Mouse (Mus musculus): ENCODE data around the gene Lrch1.

The Lrch1 gene

DNA sequence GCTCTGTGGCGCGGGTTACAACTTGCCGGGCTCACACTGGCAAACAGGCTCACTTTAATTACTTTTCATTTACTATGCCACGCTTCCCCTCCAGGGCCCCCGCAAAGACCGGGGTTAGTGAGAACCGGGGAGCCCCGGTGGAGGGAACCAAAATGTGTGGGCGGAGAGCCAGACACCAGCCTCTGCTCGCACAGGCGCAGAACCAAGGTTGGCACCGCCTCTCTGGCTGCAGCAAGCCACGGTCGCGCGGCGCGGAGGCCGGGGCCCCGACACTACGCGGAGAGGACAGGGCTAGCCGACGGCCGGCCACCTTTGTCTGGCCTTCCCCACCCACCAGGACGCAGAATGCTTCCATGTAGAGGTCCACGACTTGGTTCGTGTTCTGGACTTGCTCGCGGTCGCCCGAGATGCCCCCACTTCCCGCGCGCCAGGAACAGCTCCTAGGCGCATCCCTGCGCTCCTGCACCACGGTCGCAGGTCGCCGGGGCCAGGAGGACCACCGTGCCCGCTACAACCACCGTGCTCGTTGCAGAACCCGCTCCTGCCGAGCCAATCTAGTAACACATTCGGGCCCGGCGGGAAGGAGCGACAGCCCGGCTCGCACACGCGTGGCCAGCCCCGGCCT, 813 bp downstream of the Lrch1 start:
- DNase-seq (ENCODE audit: low spot score) = peak; percentile 86

- DNase-seq (ENCODE audit: low spot score) = peak; percentile 72
Measured at GRCm38 (mm10) chr14:74946321-74946750, 1.3 kb downstream of the Lrch1 start.

- DNase-seq (ENCODE audit: low spot score) = peak; percentile 23
Measured at GRCm38 (mm10) chr14:74945266-74946215, 2.1 kb downstream of the Lrch1 start.

DNA sequence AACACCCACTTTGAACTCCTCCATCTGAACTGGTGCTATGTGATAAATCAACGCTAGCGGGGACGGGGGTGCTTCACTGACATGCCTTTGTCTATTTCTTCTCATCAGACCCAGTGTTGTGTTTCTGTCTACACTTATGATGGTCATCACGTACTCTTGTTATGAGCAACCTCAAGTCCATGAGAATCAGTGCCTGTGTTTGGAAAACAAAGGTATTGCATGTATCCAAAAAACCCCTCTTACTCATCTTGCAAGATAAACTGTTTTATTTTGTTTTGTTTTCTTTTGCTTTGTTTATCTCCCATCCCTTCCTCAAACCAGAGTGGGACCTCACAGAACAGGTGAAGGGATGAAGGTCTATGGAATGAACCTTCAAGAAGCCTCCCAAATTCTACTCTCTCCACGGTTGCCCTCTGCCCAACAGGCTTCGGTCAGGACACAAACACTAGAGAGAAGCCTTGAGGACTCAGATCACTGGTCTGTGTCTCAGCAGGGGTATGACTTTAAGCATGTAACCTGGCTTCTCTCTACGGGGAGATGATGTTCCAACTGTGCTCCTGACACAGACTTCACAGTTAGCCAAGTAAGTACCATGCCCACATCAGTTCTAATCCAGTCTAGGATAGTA, 3.4 kb downstream of the Lrch1 start:
- DNase-seq (ENCODE audit: low spot score) = no peak

DNA sequence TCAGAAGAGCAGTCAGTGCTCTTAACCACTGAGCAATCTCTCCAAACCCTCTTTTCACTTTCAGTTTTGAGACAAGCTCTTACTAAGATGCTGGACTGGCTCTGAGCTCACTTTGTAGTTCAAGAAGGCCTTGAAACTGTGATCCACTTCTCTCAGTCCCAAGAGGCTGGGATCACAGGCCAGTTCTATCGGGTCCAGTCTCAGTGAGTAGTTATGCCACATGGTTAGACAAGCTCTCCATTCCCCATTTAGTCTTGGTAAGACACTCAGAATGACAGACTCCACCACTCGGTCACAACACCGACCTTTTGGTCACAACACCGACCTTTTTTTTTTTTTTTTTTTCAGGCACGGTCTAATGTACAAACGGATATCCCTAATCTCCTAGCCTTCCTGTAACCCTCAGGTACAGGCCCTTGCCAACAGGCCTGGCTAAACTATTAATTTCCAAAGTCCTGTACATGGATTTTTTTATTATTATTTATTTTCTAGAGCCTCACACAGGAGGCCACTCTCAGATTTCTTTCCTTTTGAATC, 4.0 kb downstream of the Lrch1 start:
- no peak for DNase-seq (ENCODE audit: low spot score)

DNA sequence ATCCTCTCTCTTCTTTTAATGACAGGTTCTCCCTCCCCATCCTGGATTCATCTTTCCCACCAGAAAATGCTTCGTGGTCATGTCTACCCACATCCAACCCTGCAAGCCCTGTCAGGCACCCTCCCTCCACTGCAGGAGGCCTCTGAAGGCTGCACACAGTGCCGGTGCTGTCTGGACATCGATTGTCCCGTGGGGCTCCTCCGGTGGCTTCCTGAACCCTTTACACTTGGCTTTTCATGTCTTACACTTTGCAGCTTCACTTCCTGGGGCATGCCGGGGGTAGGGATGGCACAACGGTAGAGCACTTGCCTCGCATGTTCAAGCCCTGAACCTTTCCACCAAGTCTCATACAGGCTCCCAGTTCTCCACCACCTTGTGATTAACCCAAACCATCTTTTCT, 4.7 kb downstream of the Lrch1 start:
- DNase-seq (ENCODE audit: low spot score) = no peak

- no peak for DNase-seq (ENCODE audit: low spot score)
Measured at GRCm38 (mm10) chr14:74941591-74941990, 6.1 kb downstream of the Lrch1 start.

DNA sequence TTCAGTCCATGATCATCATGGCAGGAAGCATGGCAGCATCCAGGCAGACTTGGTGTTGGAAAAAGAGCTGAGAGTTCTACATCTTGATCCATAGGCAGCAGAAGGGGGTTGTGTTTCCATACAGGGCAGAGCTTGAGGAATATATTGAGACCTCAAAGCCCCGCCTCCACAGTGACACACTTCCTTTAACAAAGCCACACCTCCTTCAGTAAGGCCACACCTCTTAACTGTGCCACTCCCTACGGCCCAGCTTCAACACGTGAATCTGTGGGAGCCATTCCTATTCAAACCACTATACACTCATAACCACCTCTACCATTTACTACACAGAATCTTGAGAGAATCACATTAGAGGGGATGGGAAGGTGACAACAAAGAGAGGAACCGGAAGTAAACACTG, 6.9 kb downstream of the Lrch1 start:
- no peak for DNase-seq (ENCODE audit: low spot score)

DNA sequence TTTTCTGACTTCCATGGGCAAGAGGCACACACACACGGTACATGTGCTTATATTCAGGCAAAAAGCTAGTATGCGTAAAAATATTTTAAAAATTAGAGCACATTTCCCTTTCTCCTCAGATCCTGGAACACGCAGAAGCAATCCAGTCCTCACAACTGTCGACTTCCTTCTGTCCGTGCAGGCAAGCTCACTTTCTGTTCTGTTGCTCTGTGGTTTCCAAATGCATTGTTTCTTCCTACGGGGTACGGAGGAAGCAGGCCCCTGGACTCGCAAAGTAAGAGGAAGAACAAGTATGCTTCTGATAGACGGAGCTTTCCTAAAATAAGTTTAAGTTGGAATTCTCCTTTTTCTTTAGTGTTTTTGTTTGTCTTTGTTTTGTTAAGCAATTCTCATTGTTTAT, 8.3 kb downstream of the Lrch1 start:
- peak; percentile 35 for DNase-seq (ENCODE audit: low spot score)

DNA sequence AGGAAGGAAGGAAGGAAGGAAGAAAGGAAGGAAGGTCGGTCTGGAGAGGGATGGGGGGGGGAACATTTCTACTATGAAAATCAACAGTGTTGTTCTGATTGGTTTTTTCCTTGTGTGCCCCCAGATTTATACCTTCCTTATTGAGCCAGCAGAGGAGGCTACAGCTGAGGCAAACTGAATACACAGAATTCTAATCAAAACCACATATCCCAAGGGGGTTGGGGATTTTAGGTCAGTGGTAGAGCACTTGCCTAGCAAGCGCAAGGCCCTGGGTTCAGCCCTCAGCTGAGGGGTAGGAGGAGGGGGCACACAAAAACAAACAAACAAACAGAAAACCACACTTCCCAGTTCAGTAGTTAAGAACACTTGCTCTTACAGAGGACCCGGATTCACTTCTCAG, 8.8 kb downstream of the Lrch1 start:
- DNase-seq (ENCODE audit: low spot score) = no peak

- peak; percentile 47 for DNase-seq (ENCODE audit: low spot score)
Measured at GRCm38 (mm10) chr14:74936557-74937261, 11.0 kb downstream of the Lrch1 start.

- DNase-seq (ENCODE audit: low spot score) = no peak
Measured at GRCm38 (mm10) chr14:74935111-74935510, 12.6 kb downstream of the Lrch1 start.

DNA sequence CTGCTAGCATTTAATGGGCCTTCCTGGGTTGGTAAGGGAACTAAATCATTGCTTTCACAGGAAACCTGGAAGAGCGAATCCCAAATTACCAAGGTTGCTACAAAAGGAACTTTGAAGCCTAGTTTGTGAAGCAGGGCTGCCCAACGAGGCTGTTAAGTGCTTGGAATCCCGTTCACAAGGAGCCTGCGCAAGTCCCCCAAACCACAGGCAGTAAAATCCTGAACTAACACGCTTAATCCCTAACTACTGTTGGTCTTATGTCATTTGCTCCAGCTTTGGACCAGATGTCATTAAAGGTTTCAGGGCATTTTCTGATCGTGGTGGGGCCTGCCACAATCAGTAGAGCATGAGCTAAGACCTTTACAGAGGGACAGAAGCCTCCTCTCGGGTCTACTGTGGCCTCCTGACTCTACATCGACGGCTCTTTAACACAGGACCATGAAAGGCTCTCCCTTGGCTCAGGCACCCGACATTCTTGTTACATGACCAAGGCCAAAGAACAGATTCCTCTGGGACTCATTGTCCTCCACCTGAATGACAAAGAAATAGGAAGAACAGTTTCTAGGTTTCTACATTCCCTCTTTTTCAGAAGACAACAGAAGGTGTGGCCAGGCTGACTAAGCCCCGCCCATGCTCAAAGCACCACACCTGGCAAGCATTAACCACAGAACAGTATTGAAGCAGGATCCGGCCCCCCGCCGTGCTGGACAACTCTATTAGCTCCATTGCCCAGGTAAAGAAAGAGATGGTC, 13.5 kb downstream of the Lrch1 start:
- DNase-seq (ENCODE audit: low spot score) = no peak

- no peak for DNase-seq (ENCODE audit: low spot score)
Measured at GRCm38 (mm10) chr14:74929739-74930138, 17.9 kb downstream of the Lrch1 start.

DNA sequence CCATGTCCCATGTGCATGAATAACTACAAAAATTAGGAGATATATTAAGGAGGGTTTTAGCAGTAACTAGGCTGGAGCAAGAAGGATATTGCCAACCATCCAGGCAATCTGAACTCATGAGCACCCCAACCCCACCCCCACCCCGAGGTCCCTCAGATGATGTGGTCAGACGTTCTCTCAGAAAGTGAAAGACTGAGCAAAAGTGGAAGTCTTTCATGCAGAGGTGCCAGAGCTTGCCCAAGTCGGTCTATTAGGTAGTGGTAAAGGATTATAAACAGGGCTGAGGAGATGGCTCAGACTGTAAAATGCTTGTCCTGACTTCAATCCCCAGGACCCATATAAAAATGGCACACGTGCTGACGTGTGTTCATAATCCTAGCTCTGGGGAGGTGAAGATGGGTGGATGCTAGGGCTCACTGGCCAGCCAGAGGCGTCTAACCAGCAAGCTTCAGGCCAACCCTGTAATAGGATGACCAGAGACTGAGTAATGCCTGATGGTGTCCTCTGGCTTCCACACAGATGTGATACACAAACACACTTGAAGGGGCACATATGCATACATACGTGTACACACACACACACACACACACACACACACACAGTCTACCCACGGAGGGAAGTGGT, 18.8 kb downstream of the Lrch1 start:
- no peak for DNase-seq (ENCODE audit: low spot score)

DNA sequence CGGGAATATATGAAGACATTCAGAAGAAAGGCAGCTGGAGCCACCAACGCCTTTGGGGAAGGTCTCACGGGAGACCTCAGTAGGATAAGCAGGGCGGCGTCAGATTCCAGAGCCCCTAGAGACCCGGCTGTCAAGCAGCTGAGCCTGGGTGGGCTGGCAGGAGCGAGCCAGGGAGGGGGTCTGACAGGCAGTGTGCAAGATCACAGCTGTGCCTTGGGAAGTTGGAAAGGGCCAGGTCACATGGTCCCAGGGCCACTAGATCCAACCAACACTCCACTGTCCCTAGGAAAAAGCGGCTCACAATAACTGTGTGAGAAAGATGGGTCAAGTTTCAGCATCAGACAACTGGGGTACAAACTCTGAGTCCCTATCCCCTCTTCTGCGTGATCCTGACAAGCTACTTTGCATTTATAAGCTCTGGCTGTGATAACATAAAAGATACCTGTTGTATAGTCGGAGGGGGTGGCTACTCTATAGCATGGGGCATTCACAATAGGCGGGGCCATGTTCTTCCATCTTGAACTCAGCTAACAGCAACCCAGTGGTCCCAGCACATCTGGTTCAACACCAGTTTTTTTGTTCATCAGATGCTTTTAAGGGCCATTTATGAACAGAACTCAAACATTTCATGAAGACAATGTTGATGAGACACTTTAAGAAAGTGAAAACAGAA, 20.6 kb downstream of the Lrch1 start:
- no peak for DNase-seq (ENCODE audit: low spot score)

DNA sequence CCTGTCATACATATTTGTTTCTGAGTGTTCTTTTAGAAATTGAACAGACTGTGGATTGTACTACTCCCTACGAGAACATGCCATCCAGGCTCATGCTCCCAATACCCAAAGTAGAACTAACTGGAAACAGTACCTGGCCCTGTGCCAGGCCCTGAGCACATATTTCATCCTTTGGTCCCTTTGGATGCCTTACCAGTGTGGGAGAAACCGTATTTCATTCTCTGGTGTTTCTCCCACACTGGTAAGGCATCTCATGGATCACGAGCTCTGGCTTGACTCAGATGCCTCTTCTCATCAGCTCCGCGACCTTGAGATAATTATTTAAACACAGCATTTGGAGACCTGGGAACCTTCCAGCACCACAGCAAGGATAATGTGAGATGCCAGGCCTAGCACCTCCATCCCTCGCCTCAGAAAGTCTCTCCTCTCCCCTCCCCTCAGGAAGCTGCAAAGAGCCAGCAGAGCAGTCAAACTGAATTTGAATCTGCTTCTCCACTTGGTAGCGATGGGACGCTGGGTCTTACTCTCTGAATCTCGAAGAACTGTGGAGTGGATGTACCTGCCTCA, 21.6 kb downstream of the Lrch1 start:
- no peak for DNase-seq (ENCODE audit: low spot score)

DNA sequence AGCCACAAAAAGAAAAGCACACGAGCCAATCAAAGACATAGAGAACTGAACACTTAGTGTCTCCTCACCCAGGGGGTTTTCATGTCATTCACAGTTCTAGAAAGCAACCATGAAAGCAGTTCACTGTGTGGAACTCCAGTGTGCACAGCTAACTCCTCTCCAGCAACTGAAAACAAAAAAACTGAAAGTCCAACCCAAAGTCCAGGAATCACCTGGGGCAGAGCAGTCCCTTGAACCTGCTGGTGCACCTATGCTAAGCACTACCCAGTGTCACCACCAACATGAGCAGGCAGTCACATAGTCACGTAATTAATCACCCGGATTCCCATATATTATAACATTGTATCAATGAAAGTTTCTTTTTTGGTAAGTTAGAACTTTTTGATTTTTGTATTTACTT, 23.2 kb downstream of the Lrch1 start:
- no peak for DNase-seq (ENCODE audit: low spot score)

DNA sequence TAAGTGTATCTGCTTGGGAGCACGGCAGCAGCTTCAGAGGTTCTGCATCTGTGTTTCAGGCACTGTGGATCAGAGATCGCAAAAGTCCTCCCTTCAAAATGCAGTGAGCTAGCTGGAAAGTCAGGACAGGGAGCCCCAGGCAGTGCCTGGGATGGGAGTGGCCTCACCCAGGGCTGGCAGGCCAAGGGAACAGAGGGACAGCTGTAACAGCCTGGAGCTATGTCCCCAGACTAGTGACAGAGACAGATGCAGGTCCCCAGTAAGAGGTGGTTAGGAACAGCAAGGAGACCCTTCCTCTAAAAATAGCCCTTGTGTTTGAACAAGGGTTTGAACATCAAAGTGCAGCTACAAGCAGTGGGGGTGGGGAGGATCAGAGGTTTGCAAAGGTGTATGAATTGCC, 23.6 kb downstream of the Lrch1 start:
- DNase-seq (ENCODE audit: low spot score) = no peak

All from lung, postnatal 25 days (tissue).